Mouse (Mus musculus) erythroblast, embryonic 14.5 days (primary cell): ENCODE results near the gene Fcer2a.

Experiments
- GATA1 ChIP-seq: IDR thresholded peaks from 2 replicates; pipeline ENCODE4 v1.6.1; 2012; ENCODE audit warnings: low read length, inconsistent platforms, mixed read lengths
- TAL1 ChIP-seq: IDR thresholded peaks from 3 replicates; pipeline ENCODE4 v1.6.1; 2012; ENCODE audit warnings: low read length, inconsistent platforms, mixed read lengths

- TF ChIP-seq GATA1 (no peak), TAL1 (no peak)
These were observed 40.1 kb upstream of the Fcer2a start for GRCm38 (mm10) chr8:3734084-3734483.
